Mouse (Mus musculus) hindbrain, embryonic 11.5 days (tissue): ENCODE results near the gene Creb5. TPM values are rescaled to one million over a fixed set of nuclear protein-coding genes. Genes with fewer than 3 reads are reported as not detected.
"Not testable (repeated sequence)": the region's sequence is repeated elsewhere in the genome, so short reads cannot be mapped to it uniquely, and the experiment has no call there.

Experiments used
- ATAC-seq: fragments of 200-750 bp; cut with Nextera tagmentation; 2 replicates; pipeline ENCODE4 v1.8.0; 2017; ENCODE audit warnings: mild to moderate bottlenecking, moderate TSS enrichment, moderate library complexity; ENCODE audit not compliant: low FRiP score
- DNase-seq: peaks from one replicate; pipeline ENCODE4 v3.0.0-alpha.2; 2015; ENCODE audit warnings: low spot score
- H3K27ac ChIP-seq: fragments of 300-500 bp; sonication (generic); 2 replicates; pipeline ENCODE4 v1.5.1; 2014; ENCODE audit warnings: mild to moderate bottlenecking, low read depth, low read length
- H3K27me3 ChIP-seq: fragments of 300-500 bp; sonication (generic); 2 replicates; pipeline ENCODE4 v1.6.1; 2014; ENCODE audit warnings: mild to moderate bottlenecking, low read length, moderate library complexity, mixed read lengths; ENCODE audit not compliant: control insufficient read depth, insufficient read depth
- H3K36me3 ChIP-seq: fragments of 300-500 bp; sonication (generic); 2 replicates; pipeline ENCODE4 v1.6.1; 2014; ENCODE audit warnings: mild to moderate bottlenecking, low read length, moderate library complexity, mixed read lengths; ENCODE audit not compliant: control insufficient read depth, insufficient read depth
- H3K4me1 ChIP-seq: fragments of 300-500 bp; sonication (generic); replicated peaks from 2 replicates; pipeline ENCODE4 v1.6.1; 2014; ENCODE audit warnings: low read length, mixed read lengths; ENCODE audit not compliant: control insufficient read depth, insufficient read depth
- H3K4me2 ChIP-seq: fragments of 300-500 bp; sonication (generic); replicated peaks from 2 replicates; pipeline ENCODE4 v1.6.1; 2014; ENCODE audit warnings: mild to moderate bottlenecking, low read depth, low read length
- H3K4me3 ChIP-seq: fragments of 300-500 bp; sonication (generic); 2 replicates; pipeline ENCODE4 v1.5.1; 2014; ENCODE audit warnings: low read depth, low read length
- H3K9ac ChIP-seq: fragments of 300-500 bp; sonication (generic); 2 replicates; pipeline ENCODE4 v1.6.1; 2014; ENCODE audit warnings: low read depth, low read length
- H3K9me3 ChIP-seq: fragments of 300-500 bp; sonication (generic); 2 replicates; pipeline ENCODE4 v1.6.1; 2016; ENCODE audit warnings: low read length; ENCODE audit not compliant: control insufficient read depth
- WGBS: fragments of 180-500 bp; shearing (Covaris S2); extraction: QIAGEN DNeasy Blood & Tissue Kit; methylation state at CpG from one replicate; pipeline ENCODE4 v1.1.7; 2014; 5-methylcytosine and 5-hydroxymethylcytosine counted together
- polyA plus RNA-seq: library from polyadenylated mRNA; unstranded; fragments of >200 nt; fragmentation: Nextera tagmentation; extraction: Ambion mirVana; gene quantifications from 2 replicates; pipeline ENCODE4 v1.2.1, GENCODE M21; 2014

Gene Creb5
- polyA plus RNA-seq, 1 experiment from 2014 or later: 5.5 TPM

DNA sequence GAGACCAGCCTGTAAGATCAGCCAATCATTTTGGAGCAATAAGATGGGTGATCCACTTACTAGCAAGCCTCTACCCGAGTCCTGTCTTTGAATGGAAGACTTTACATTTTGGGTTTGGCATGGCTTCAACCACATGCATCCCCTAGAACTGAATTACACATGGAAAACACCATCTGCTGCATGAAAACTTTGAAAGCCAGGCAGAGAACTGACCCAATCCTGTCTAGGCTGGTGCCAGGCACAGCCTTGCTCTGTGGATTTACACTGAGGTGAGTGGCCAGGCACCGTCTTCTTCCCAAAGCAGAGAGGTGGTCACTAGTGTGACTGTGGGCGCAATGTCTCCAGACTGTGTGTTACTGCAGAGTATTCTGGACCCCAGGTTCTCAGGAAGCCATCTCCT lies 109.4 kb downstream of the Creb5 start:
- no peak overlapping the region for H3K27ac ChIP-seq
- ATAC-seq (no peak), DNase-seq (no peak)
- H3K4me2 ChIP-seq: no peak overlapping the region
- no peaks in the 10 kb centered on the region for H3K36me3 ChIP-seq
- 0 out of 2 replicates have a peak, but pooled peaks cover 4% of the 10 kb centered on the region for H3K4me1 ChIP-seq
- 95% methylated on average over 3 of the region's 3 CpGs for WGBS
- no peaks in the 10 kb centered on the region for H3K9me3 ChIP-seq
- no peak overlapping the region for H3K4me3 ChIP-seq
- no peak overlapping the region for H3K9ac ChIP-seq
- no peaks in the 10 kb centered on the region for H3K27me3 ChIP-seq

- Histone ChIP-seq H3K9me3 (no peaks in the 10 kb centered on the region), H3K36me3 (no peaks in the 10 kb centered on the region), H3K4me3 (no peak overlapping the region), H3K4me1 (0 out of 2 replicates have a peak, but pooled peaks cover 4% of the 10 kb centered on the region), H3K27me3 (no peaks in the 10 kb centered on the region), H3K27ac (no peak overlapping the region), H3K4me2 (no peak overlapping the region), H3K9ac (no peak overlapping the region)
- WGBS: 59% methylated on average over 4 of the region's 4 CpGs
- peak; percentile 33 for DNase-seq
- no peak for ATAC-seq
These were observed 110.7 kb downstream of the Creb5 start for GRCm38 (mm10) chr6:53397797-53398196.

GRCm38 (mm10) chr6:53398297-53399140 lies 111.4 kb downstream of the Creb5 start:
- Histone ChIP-seq H3K9me3 (no peaks in the 10 kb centered on the region), H3K27me3 (no peaks in the 10 kb centered on the region), H3K9ac (no peak overlapping the region), H3K4me1 (0 out of 2 replicates have a peak, but pooled peaks cover 4% of the 10 kb centered on the region), H3K36me3 (no peaks in the 10 kb centered on the region), H3K4me2 (no peak overlapping the region), H3K27ac (no peak overlapping the region), H3K4me3 (no peak overlapping the region)
- DNase-seq (no peak), ATAC-seq (no peak)
- 55% methylated on average over 18 of the region's 18 CpGs for WGBS

DNA sequence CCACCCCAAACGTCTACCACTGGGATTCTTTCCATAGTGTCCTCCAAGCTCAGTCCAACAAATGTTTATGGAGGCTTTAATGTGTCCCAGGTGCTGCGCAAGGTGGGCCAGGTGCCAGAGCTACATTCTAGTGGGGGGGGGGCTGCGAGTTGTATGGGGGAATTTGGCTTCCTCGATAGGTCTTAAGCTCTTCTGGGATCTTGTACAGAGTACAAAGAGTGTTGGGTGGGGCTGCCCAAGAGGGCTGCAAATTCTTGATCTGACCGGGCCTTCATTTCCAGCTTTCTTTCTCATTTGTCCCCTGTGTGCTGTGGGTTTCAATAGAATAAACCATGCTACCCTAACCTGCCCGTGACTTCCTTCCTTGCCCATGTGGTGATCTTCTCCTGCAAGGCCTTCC lies 114.3 kb downstream of the Creb5 start:
- Histone ChIP-seq H3K27ac (no peak overlapping the region), H3K4me1 (0 out of 2 replicates have a peak, but pooled peaks cover 2% of the 10 kb centered on the region), H3K4me2 (no peak overlapping the region), H3K36me3 (no peaks in the 10 kb centered on the region), H3K9ac (no peak overlapping the region), H3K9me3 (no peaks in the 10 kb centered on the region), H3K27me3 (no peaks in the 10 kb centered on the region), H3K4me3 (no peak overlapping the region)
- ATAC-seq (no peak), DNase-seq (no peak)
- WGBS: 92% methylated on average over 6 of the region's 6 CpGs

DNA sequence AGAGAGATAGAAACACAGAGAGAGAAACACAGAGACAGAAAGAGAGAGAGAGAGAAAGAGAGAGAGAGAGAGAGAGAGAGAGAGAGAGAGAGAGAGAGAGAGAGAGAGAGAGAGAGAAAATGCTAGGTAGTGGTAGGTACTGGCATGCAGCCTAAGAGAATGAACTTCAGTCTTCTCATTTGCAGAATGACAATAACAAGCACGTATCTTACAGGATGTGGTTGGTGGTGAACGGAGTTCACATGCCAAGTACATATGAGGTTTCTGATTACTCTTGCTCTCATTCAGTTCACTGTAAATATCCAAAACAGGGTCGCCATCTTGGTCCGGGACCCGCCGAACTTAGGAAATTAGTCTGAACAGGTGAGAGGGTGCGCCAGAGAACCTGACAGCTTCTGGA lies 115.5 kb downstream of the Creb5 start:
- H3K27me3 ChIP-seq, H3K4me1 ChIP-seq, H3K4me2 ChIP-seq, H3K9me3 ChIP-seq, H3K9ac ChIP-seq, DNase-seq, ATAC-seq, H3K4me3 ChIP-seq, H3K36me3 ChIP-seq, H3K27ac ChIP-seq: not testable (repeated sequence)
- 98% methylated on average over 7 of the region's 7 CpGs for WGBS

GRCm38 (mm10) chr6:53409183-53409582 lies 122.1 kb downstream of the Creb5 start:
- WGBS: 86% methylated on average over 6 of the region's 6 CpGs
- H3K9ac ChIP-seq: no peak overlapping the region
- H3K27ac ChIP-seq: no peak overlapping the region
- DNase-seq (no peak), ATAC-seq (no peak)
- H3K27me3 ChIP-seq: no peaks in the 10 kb centered on the region
- no peak overlapping the region for H3K4me3 ChIP-seq
- H3K4me2 ChIP-seq: no peak overlapping the region
- H3K9me3 ChIP-seq: no peaks in the 10 kb centered on the region
- H3K4me1 ChIP-seq: no peaks in the 10 kb centered on the region
- no peaks in the 10 kb centered on the region for H3K36me3 ChIP-seq

DNA sequence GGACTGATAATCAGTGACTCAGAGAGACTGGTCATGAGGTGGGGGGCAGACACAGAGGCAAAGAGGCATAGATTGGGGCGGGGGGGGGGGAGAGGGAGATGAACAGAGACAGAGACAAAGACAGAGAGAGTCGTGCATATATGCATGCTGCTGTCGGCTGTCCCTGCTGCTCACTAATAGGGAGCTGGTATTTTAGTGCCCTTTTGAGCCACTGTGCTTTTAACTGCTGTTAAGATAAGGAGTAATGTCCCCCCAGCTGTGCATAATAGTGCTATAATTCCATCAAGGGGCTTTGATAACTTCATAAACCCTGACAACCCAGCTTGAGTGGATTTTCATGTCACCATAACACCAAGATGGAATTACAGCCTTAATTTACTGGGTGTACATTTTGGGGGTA lies 134.3 kb downstream of the Creb5 start:
- no peak for ATAC-seq
- WGBS: 68% methylated on average over 3 of the region's 3 CpGs
- H3K27ac ChIP-seq: no peak overlapping the region

GRCm38 (mm10) chr6:53429368-53429767 lies 142.3 kb downstream of the Creb5 start:
- Histone ChIP-seq H3K4me3 (no peak overlapping the region), H3K36me3 (no peaks in the 10 kb centered on the region), H3K9me3 (no peaks in the 10 kb centered on the region), H3K4me2 (no peak overlapping the region), H3K27me3 (no peaks in the 10 kb centered on the region), H3K27ac (no peak overlapping the region), H3K9ac (no peak overlapping the region), H3K4me1 (no peaks in the 10 kb centered on the region)
- ATAC-seq: no peak
- no peak for DNase-seq
- 78% methylated on average over 7 of the region's 7 CpGs for WGBS

More for the DNA sequence above, 134.3 kb downstream of the Creb5 start:
- Histone ChIP-seq H3K4me2 (no peak overlapping the region), H3K4me1 (no peaks in the 10 kb centered on the region), H3K4me3 (no peak overlapping the region), H3K27me3 (no peaks in the 10 kb centered on the region), H3K9ac (no peak overlapping the region), H3K36me3 (no peaks in the 10 kb centered on the region), H3K9me3 (no peaks in the 10 kb centered on the region)
- DNase-seq: no peak

- no peaks in the 10 kb centered on the region for H3K9me3 ChIP-seq
- H3K4me3 ChIP-seq: no peak overlapping the region
- ATAC-seq (no peak), DNase-seq (no peak)
- no peaks in the 10 kb centered on the region for H3K36me3 ChIP-seq
- H3K4me2 ChIP-seq: no peak overlapping the region
- no peak overlapping the region for H3K27ac ChIP-seq
- H3K9ac ChIP-seq: no peak overlapping the region
- H3K27me3 ChIP-seq: no peaks in the 10 kb centered on the region
- WGBS: 57% methylated on average over 4 of the region's 4 CpGs
- no peaks in the 10 kb centered on the region for H3K4me1 ChIP-seq
These were observed 142.8 kb downstream of the Creb5 start for GRCm38 (mm10) chr6:53429891-53430290.
